Mouse (Mus musculus): ENCODE results near the gene Riiad1. TPM values are rescaled to one million over a fixed set of nuclear protein-coding genes. Genes with fewer than 3 reads are reported as not detected.

The Riiad1 gene
- polyA plus RNA-seq (2017; shearing (Covaris generic)) = not detected

GRCm38 (mm10) chr3:94480291-94480884 lies at the start of gene Riiad1:
Gene Riiad1 (minus strand): TSS chr3:94480341.

GRCm38 (mm10) chr3:94477981-94478422 lies 2.1 kb downstream of the Riiad1 start, which contains the start of gene Celf3:
Gene Celf3 (plus strand): TSS chr3:94478295.

DNA sequence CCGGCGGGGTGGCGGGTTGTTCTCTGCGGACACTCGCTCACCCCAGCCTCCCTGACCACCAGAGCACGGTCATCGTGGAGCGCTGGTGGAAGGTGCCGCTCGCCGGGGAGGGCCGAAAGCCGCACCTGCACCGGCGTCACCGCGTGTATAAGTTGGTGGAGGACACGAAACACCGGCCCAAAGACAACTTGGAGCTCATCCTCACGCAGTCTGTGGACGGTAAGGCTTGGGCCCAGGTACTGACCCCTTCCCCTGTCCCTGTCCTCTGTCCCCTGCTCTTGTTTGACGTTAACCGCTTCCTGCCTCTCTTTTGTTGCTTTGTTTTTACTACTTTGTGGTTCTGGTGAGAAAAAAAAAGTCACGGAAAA lies 36.6 kb downstream of the Riiad1 start, which contains the start of gene Oaz3:
Oaz3 (minus strand) TSS at position 319 of the 368 bp plus-strand sequence.

GRCm38 (mm10) chr3:94442951-94443596 lies 37.1 kb downstream of the Riiad1 start, which contains the start of gene Mrpl9:
Gene Mrpl9 (plus strand): TSS chr3:94443318.

Other genes with a start within 250 kb of the Riiad1 start
- not detected for gene Gm4778, start 216.3 kb downstream of the Riiad1 start, polyA plus RNA-seq (2017; shearing (Covaris generic))
- gene Them4, start 170.3 kb downstream of the Riiad1 start, polyA plus RNA-seq (2017; shearing (Covaris generic)) = 9.0 TPM
- gene Them5, start 138.2 kb downstream of the Riiad1 start, polyA plus RNA-seq (2017; shearing (Covaris generic)) = not detected
- gene C2cd4d, start 117.9 kb downstream of the Riiad1 start, polyA plus RNA-seq (2017; shearing (Covaris generic)) = 0.23 TPM
- 6.5 TPM for gene Rorc, start 107.5 kb downstream of the Riiad1 start, polyA plus RNA-seq (2017; shearing (Covaris generic))
- gene Lingo4, start 81.8 kb downstream of the Riiad1 start, polyA plus RNA-seq (2017; shearing (Covaris generic)) = 0.10 TPM
- 9.2 TPM for gene Tdrkh, start 67.1 kb downstream of the Riiad1 start, polyA plus RNA-seq (2017; shearing (Covaris generic))
- gene Mrpl9, start 37.0 kb downstream of the Riiad1 start, polyA plus RNA-seq (2017; shearing (Covaris generic)) = 58.3 TPM
- gene Oaz3, start 36.4 kb downstream of the Riiad1 start, polyA plus RNA-seq (2017; shearing (Covaris generic)) = 0.96 TPM
- gene Celf3, start 2.0 kb downstream of the Riiad1 start, polyA plus RNA-seq (2017; shearing (Covaris generic)) = 0.68 TPM
- 27.0 TPM for gene Snx27, start 102.4 kb upstream of the Riiad1 start, polyA plus RNA-seq (2017; shearing (Covaris generic))
- gene Gm10972, start 162.8 kb upstream of the Riiad1 start, polyA plus RNA-seq (2017; shearing (Covaris generic)) = not detected
- 2.6 TPM for gene Tuft1, start 178.5 kb upstream of the Riiad1 start, polyA plus RNA-seq (2017; shearing (Covaris generic))
- not detected for gene Selenbp2, start 213.2 kb upstream of the Riiad1 start, polyA plus RNA-seq (2017; shearing (Covaris generic))